Mouse (Mus musculus) ES-E14 (cell line): Measurements from ENCODE around the gene Castor2.

Source experiments
- HCFC1 ChIP-seq: IDR thresholded peaks from 2 replicates; pipeline ENCODE4 v1.6.1; 2012; ENCODE audit warnings: low read length, inconsistent platforms, borderline replicate concordance; ENCODE audit not compliant: insufficient read depth
- MAFK ChIP-seq: IDR thresholded peaks from 2 replicates; pipeline ENCODE4 v1.6.1; 2014; ENCODE audit warnings: mild to moderate bottlenecking, low read depth, low read length, inconsistent platforms; ENCODE audit not compliant: insufficient read depth
- ZNF384 ChIP-seq: IDR thresholded peaks from 2 replicates; pipeline ENCODE4 v1.6.1; 2012; ENCODE audit warnings: low read depth, low read length, inconsistent platforms

- TF ChIP-seq HCFC1 (no peak), ZNF384 (no peak), MAFK (no peak)
Observed at GRCm38 (mm10) chr5:134098341-134098902, 1.1 kb upstream of the Castor2 start.
